Mouse (Mus musculus) stomach, embryonic 14.5 days (tissue): ENCODE data around the gene Ermap. TPM values are rescaled to one million over a fixed set of nuclear protein-coding genes. Genes with fewer than 3 reads are reported as not detected.

ENCODE experiments used
- ATAC-seq: fragments of 200-750 bp; cut with Nextera tagmentation; 2 replicates; pipeline ENCODE4 v1.8.0; 2017; ENCODE audit warnings: low read depth, moderate TSS enrichment; ENCODE audit not compliant: insufficient number of reproducible peaks, insufficient read depth, low FRiP score
- H3K27ac ChIP-seq: fragments of 300-500 bp; sonication (generic); 2 replicates; pipeline ENCODE4 v1.5.1; 2014; ENCODE audit warnings: mild to moderate bottlenecking, low read length, moderate library complexity, mixed read lengths
- H3K27me3 ChIP-seq: fragments of 300-500 bp; sonication (generic); 2 replicates; pipeline ENCODE4 v1.6.1; 2014; ENCODE audit warnings: low read length, control low read depth, mixed read lengths; ENCODE audit not compliant: control insufficient read depth, insufficient read depth
- H3K36me3 ChIP-seq: fragments of 300-500 bp; sonication (generic); 2 replicates; pipeline ENCODE4 v1.6.1; 2014; ENCODE audit warnings: mild to moderate bottlenecking, control low read depth, low read length, moderate library complexity, mixed read lengths; ENCODE audit not compliant: control insufficient read depth, insufficient read depth
- H3K4me1 ChIP-seq: fragments of 300-500 bp; sonication (generic); 2 replicates; pipeline ENCODE4 v1.6.1; 2014; ENCODE audit warnings: low read length, control low read depth, mixed read lengths; ENCODE audit not compliant: control insufficient read depth, insufficient read depth
- H3K4me2 ChIP-seq: fragments of 300-500 bp; sonication (generic); replicated peaks from 2 replicates; pipeline ENCODE4 v1.6.1; 2014; ENCODE audit warnings: low read depth, low read length, control low read depth
- H3K4me3 ChIP-seq: fragments of 300-500 bp; sonication (generic); 2 replicates; pipeline ENCODE4 v1.5.1; 2014; ENCODE audit warnings: low read depth, low read length, control low read depth
- H3K9ac ChIP-seq: fragments of 300-500 bp; sonication (generic); replicated peaks from 2 replicates; pipeline ENCODE4 v1.6.1; 2014; ENCODE audit warnings: low read depth, mild to moderate bottlenecking, control low read depth, low read length, moderate library complexity, mixed read lengths
- H3K9me3 ChIP-seq: fragments of 300-500 bp; sonication (generic); 2 replicates; pipeline ENCODE4 v1.6.1; 2016; ENCODE audit warnings: low read depth, low read length, control low read depth; ENCODE audit not compliant: control insufficient read depth
- WGBS: fragments of 180-500 bp; shearing (Covaris S2); extraction: QIAGEN DNeasy Blood & Tissue Kit; methylation state at CpG from one replicate; pipeline ENCODE4 v1.1.7; 2014; 5-methylcytosine and 5-hydroxymethylcytosine counted together
- polyA plus RNA-seq: library from polyadenylated mRNA; unstranded; fragments of >200 nt; fragmentation: Nextera tagmentation; extraction: Ambion mirVana; gene quantifications from 2 replicates; pipeline ENCODE4 v1.2.1, GENCODE M21; 2014

Ermap gene
- polyA plus RNA-seq, 1 experiment from 2014 or later, result 1.5 TPM

DNA sequence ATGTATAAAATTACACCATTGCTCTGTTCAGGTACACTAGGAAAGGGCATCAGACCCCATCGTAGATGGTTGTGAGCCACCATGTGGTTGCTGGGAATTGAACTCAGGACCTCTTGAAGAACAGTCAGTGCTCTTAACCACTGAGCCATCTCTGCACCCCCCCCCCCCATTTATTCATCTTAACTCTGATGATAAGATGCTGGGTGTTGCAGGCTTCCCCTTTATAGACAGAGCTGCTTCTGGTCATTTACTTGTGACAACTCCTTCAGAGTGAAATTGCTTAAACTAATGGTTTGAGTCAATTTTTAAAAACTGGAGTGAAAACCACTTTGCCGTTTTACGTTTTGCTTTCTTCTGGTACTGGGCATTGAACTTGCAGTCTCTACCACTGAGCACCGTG lies 2.9 kb upstream of the Ermap start:
- H3K27me3 ChIP-seq, result no peaks in the 10 kb centered on the region
- H3K4me3 ChIP-seq, result no peak overlapping the region
- H3K27ac ChIP-seq, result no peak overlapping the region
- no peaks in the 10 kb centered on the region for H3K9me3 ChIP-seq
- H3K4me1 ChIP-seq, result peaks cover 6% of the 10 kb centered on the region; the same call in 1 of the 2 replicates
- no peak for ATAC-seq
- no peak overlapping the region for H3K9ac ChIP-seq
- 91% methylated on average over 4 of the region's 4 CpGs for WGBS
- no peaks in the 10 kb centered on the region; the same call in 1 of the 2 replicates for H3K36me3 ChIP-seq
- H3K4me2 ChIP-seq, result no peak overlapping the region

DNA sequence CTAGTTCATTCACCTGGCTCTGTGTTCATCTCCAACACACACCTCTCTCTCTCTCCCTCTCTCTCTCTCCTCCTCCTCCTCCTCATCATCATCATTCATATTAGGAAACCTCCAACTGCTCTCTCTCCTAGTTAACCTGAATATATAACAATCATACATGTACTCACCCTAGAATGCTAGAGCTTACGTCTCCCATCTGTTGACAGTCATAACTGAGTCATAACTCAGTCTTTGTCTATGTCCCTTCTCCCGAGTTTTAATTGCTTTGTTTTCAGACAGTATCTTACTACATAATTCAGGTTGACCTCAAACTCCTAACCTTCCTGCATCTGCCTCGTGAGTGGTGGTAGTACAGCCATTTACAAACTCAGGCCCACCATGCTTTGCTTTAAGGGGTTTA lies 1.5 kb upstream of the Ermap start:
- Histone ChIP-seq H3K9ac (no peak overlapping the region), H3K27me3 (no peaks in the 10 kb centered on the region), H3K4me1 (peaks cover 4% of the 10 kb centered on the region; the same call in 1 of the 2 replicates), H3K9me3 (no peaks in the 10 kb centered on the region), H3K4me3 (no peak overlapping the region), H3K36me3 (no peaks in the 10 kb centered on the region), H3K4me2 (no peak overlapping the region), H3K27ac (no peak overlapping the region)
- no peak for ATAC-seq
- WGBS, result 60% methylated on average over 3 of the region's 3 CpGs

DNA sequence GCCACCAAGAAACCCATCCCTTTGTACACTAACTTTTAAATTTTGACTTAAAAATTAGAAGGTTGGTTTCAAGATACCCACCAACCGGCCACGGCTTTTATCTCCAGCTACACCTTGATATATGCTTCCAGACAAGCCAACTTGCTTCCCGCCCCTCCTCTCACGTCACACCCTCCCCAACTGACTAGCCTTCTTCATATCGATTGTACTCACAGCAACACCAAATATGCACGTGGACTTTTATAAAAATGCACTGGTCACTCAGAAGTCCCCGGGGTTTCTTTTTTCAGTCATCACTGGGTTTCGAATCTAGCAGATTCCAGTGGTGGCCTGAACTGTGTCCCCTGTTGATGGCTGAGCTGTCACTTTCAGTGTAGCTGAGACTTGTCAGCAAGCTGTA lies 807 bp upstream of the Ermap start:
- Histone ChIP-seq H3K9ac (no peak overlapping the region), H3K27me3 (no peaks in the 10 kb centered on the region), H3K27ac (no peak overlapping the region), H3K36me3 (no peaks in the 10 kb centered on the region), H3K4me2 (no peak overlapping the region), H3K4me3 (no peak overlapping the region), H3K4me1 (no peaks in the 10 kb centered on the region), H3K9me3 (no peaks in the 10 kb centered on the region)
- ATAC-seq, result no peak
- 76% methylated on average over 8 of the region's 8 CpGs for WGBS

DNA sequence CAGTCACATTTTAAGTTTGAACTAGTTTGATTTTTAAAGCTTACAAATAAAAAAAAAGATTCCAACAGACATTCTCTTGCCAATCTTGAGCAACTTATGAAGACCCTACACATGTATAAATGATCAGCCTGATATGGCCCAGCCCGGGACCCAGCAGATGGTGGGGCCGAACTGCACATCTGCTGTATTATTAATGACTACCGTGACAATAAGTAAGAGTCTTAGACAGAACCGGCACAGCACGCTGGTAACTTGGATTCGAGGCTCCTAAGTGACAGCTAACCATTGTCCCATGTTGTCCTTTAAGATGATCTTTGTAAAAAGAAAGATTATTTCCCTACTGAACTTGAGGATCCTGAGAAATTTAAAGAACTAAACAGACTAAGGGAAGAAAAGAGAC lies 419 bp downstream of the Ermap start:
- no peak for ATAC-seq
- Histone ChIP-seq H3K27ac (no peak overlapping the region), H3K4me2 (no peak overlapping the region)

DNA sequence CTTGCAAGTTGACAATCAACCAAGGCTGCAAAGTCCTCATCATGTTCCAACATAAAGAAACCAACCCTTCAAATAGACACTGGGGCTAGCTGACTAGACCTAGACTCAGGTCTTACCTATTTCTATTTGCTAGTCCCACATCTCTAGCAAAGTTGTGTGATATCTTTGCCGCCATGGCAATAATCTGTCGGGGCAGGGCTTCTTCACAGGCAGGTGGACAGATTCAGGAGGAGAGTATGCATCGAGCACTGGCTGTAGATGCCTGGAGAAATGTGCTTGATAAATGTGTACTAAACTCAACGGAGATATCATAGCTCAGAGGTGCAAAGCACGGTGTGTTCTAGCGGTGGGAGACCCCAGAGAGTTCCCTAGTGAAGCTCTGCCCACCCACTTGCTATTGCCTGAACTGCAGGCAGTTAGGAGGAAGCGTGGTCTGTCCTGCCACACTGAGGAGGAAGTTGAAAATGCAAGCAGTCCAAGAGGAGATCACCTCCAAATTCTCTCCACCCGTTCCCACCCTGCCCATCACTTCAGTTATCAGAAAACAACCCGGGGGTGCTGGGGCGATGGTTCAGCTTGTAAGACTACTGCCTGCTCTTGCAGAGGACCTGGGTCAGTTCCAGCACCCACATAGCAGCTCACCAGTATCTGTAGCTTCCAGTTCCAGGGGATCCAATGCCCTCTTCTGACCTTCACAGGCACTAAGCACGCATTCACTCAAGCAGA lies 1.6 kb downstream of the Ermap start:
- H3K4me2 ChIP-seq, result no peak overlapping the region
- no peak overlapping the region for H3K4me3 ChIP-seq
- no peaks in the 10 kb centered on the region for H3K27me3 ChIP-seq
- H3K27ac ChIP-seq, result no peak overlapping the region
- H3K36me3 ChIP-seq, result no peaks in the 10 kb centered on the region
- 48% methylated on average over 11 of the region's 11 CpGs for WGBS
- peak; percentile 34; the same call in 1 of the 2 replicates for ATAC-seq
- no peaks in the 10 kb centered on the region for H3K9me3 ChIP-seq
- H3K4me1 ChIP-seq, result no peaks in the 10 kb centered on the region
- no peak overlapping the region for H3K9ac ChIP-seq

More for the DNA sequence above, 419 bp downstream of the Ermap start:
- H3K36me3 ChIP-seq, result no peaks in the 10 kb centered on the region
- H3K9me3 ChIP-seq, result no peaks in the 10 kb centered on the region
- no peaks in the 10 kb centered on the region for H3K4me1 ChIP-seq
- no peaks in the 10 kb centered on the region for H3K27me3 ChIP-seq
- WGBS, result 69% methylated on average over 6 of the region's 6 CpGs
- H3K9ac ChIP-seq, result no peak overlapping the region
- no peak overlapping the region for H3K4me3 ChIP-seq

DNA sequence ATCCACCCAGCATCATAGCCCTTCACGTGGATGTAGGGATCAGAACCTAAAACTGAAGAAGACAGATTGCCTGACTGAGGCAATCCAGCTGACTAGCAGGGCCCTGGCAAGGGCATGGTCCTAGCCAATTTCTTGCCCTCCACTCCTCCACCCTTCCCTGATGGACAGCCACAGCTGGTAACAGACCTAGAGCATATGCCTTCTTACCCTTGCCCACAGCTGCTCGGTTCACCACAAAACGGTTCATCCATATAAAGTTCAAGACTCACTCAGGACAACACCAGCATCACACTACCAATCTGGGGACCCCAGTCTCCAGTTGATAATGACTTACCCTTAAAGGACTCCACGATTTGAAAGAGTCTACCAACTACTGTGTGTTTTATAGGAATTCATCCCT lies 4.0 kb downstream of the Ermap start:
- Histone ChIP-seq H3K36me3 (no peaks in the 10 kb centered on the region), H3K27ac (no peak overlapping the region), H3K9me3 (no peaks in the 10 kb centered on the region), H3K4me1 (no peaks in the 10 kb centered on the region), H3K4me3 (no peak overlapping the region), H3K4me2 (no peak overlapping the region), H3K27me3 (no peaks in the 10 kb centered on the region), H3K9ac (no peak overlapping the region)
- WGBS, result 79% methylated on average over 4 of the region's 4 CpGs
- ATAC-seq, result no peak

DNA sequence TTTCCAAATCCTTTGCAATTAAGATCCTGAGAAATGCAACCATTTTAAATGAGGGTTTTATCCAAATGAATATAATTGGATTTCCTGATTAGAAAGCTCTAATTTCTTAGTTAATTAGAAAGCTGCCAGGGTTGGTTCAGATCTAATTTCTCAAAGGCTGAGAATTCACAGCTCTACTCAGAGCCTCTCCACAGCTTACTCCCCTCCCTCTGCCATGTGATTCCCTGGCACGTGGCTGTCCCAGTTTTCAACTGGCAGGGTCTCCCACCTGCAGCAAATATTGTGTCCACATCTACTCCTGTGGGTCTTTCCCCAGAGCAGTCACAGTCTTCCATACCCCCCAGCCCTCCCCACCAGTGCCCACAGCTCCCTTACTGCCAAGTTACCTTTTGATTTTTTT lies 6.3 kb downstream of the Ermap start:
- ATAC-seq, result no peak
- Histone ChIP-seq H3K27me3 (no peaks in the 10 kb centered on the region), H3K9ac (no peak overlapping the region), H3K4me1 (no peaks in the 10 kb centered on the region), H3K4me2 (no peak overlapping the region), H3K27ac (no peak overlapping the region), H3K36me3 (no peaks in the 10 kb centered on the region), H3K9me3 (no peaks in the 10 kb centered on the region), H3K4me3 (no peak overlapping the region)
- 52% methylated on average over 1 of the region's 1 CpGs for WGBS

- no peaks in the 10 kb centered on the region for H3K9me3 ChIP-seq
- no peak for ATAC-seq
- no peaks in the 10 kb centered on the region for H3K36me3 ChIP-seq
- no peak overlapping the region for H3K4me3 ChIP-seq
- H3K4me2 ChIP-seq, result no peak overlapping the region
- H3K4me1 ChIP-seq, result no peaks in the 10 kb centered on the region
- 88% methylated on average over 9 of the region's 9 CpGs for WGBS
- H3K27me3 ChIP-seq, result no peaks in the 10 kb centered on the region
- H3K9ac ChIP-seq, result no peak overlapping the region
- no peak overlapping the region for H3K27ac ChIP-seq
Observed at GRCm38 (mm10) chr4:119181456-119181855, 8.4 kb downstream of the Ermap start.
